Mouse (Mus musculus) adrenal gland, postnatal 4 days (tissue): ENCODE results near the gene Gm10197. TPM values are rescaled to one million over a fixed set of nuclear protein-coding genes. Genes with fewer than 3 reads are reported as not detected.

Source experiments
- total RNA-seq, 2 experiments: library from RNA; stranded (reverse); gene quantifications; 2 replicates each; pipeline ENCODE4 v1.2.3; 2021

Gm10197 gene
- total RNA-seq, 2 experiments from 2014 or later, result not detected

Other genes with a start within 250 kb of the Gm10197 start
- 10 to 100 TPM; 81.7 to 87.2 TPM for gene Add3, start 231.3 kb downstream of the Gm10197 start, total RNA-seq
- 10 to 100 TPM; 38.1 to 40.5 TPM for gene Mxi1, start 61.2 kb downstream of the Gm10197 start, total RNA-seq
- gene Smndc1, start 18.8 kb upstream of the Gm10197 start, total RNA-seq, result 10 to 100 TPM; 49.1 to 52.1 TPM
- gene Dusp5, start 157.3 kb upstream of the Gm10197 start, total RNA-seq, result 1 to 10 TPM; 6.0 to 7.9 TPM
- gene Nutf2-ps1, start 217.3 kb upstream of the Gm10197 start, total RNA-seq, result 10 to 100 TPM; 88.1 to 98.9 TPM
- gene Smc3, start 228.6 kb upstream of the Gm10197 start, total RNA-seq, result 10 to 100 TPM; 49.4 to 55.9 TPM